Mouse (Mus musculus): Measurements from ENCODE around the gene Fam53a.
A peak's percentile ranks its signal among the peaks of the same experiment; 100 is the strongest.

The Fam53a gene

GRCm38 (mm10) chr5:33630061-33630460 lies 626 bp upstream of the Fam53a start:
- DNase-seq = no peak

GRCm38 (mm10) chr5:33628820-33629300 lies 575 bp downstream of the Fam53a start:
- no peak for DNase-seq

GRCm38 (mm10) chr5:33627968-33628367 lies 1.5 kb downstream of the Fam53a start:
- DNase-seq = no peak

GRCm38 (mm10) chr5:33623766-33624165 lies 5.7 kb downstream of the Fam53a start:
- DNase-seq = no peak

GRCm38 (mm10) chr5:33622671-33623070 lies 6.8 kb downstream of the Fam53a start:
- no peak for DNase-seq

GRCm38 (mm10) chr5:33614391-33614790 lies 15.0 kb downstream of the Fam53a start:
- DNase-seq = no peak

- no peak for DNase-seq
These were observed 17.6 kb downstream of the Fam53a start for GRCm38 (mm10) chr5:33611795-33612194.

- no peak for DNase-seq
These were observed 20.2 kb downstream of the Fam53a start for GRCm38 (mm10) chr5:33609226-33609625.

- DNase-seq = no peak
These were observed 22.0 kb downstream of the Fam53a start for GRCm38 (mm10) chr5:33607434-33607833.

GRCm38 (mm10) chr5:33606631-33607030 lies 22.8 kb downstream of the Fam53a start:
- DNase-seq = no peak

GRCm38 (mm10) chr5:33605314-33605713 lies 24.1 kb downstream of the Fam53a start:
- DNase-seq = no peak

- no peak for DNase-seq
These were observed 35.8 kb downstream of the Fam53a start for GRCm38 (mm10) chr5:33593620-33594019.

- DNase-seq = peak; percentile 62
These were observed 40.1 kb downstream of the Fam53a start for GRCm38 (mm10) chr5:33589221-33589888.

- DNase-seq = no peak
These were observed 41.4 kb downstream of the Fam53a start for GRCm38 (mm10) chr5:33588066-33588465.

GRCm38 (mm10) chr5:33587498-33588058 lies 41.9 kb downstream of the Fam53a start:
- DNase-seq = no peak

- DNase-seq = no peak
These were observed 49.1 kb downstream of the Fam53a start for GRCm38 (mm10) chr5:33580336-33580735.

- no peak for DNase-seq
These were observed 55.2 kb downstream of the Fam53a start for GRCm38 (mm10) chr5:33574207-33574606.

- no peak for DNase-seq
These were observed 63.5 kb downstream of the Fam53a start for GRCm38 (mm10) chr5:33565886-33566285.

GRCm38 (mm10) chr5:33556277-33556995 lies 73.0 kb downstream of the Fam53a start:
- no peak for DNase-seq
